Mouse (Mus musculus): Measurements from ENCODE around the gene Tmem178b. TPM values are rescaled to one million over a fixed set of nuclear protein-coding genes. Genes with fewer than 3 reads are reported as not detected.
A peak's percentile ranks its signal among the peaks of the same experiment; 100 is the strongest.

The Tmem178b gene
- polyA plus RNA-seq, 1 experiment from 2014 or later = 7.1 TPM

GRCm38 (mm10) chr6:39872306-39872900 lies 668 bp upstream of the Tmem178b start:
- H3K4me3 ChIP-seq (ENCODE audit: low read depth, low read length) = peak overlapping the region; percentile 74
- peak; percentile 97 for DNase-seq (ENCODE audit: low spot score, missing footprints)
- H3K4me1 ChIP-seq (ENCODE audit: control insufficient read depth, insufficient read depth, low read length) = peaks cover 12% of the 10 kb centered on the region
- WGBS = under 1% methylated on average over 39 of the region's 39 CpGs
- peaks cover 2% of the 10 kb centered on the region; the same call in 1 of the 2 replicates for H3K27me3 ChIP-seq (ENCODE audit: control insufficient read depth, insufficient read depth, low read length)
- peak overlapping the region; percentile 97 for H3K4me2 ChIP-seq
- peak overlapping the region; percentile 87 for H3K9ac ChIP-seq (ENCODE audit: low read length)
- no peaks in the 10 kb centered on the region for H3K36me3 ChIP-seq (ENCODE audit: control insufficient read depth, insufficient read depth, low read length)
- no peaks in the 10 kb centered on the region for H3K9me3 ChIP-seq (ENCODE audit: control insufficient read depth, low read length)
- H3K27ac ChIP-seq (ENCODE audit: low read depth, low read length) = peak overlapping the region; percentile 63; the same call in 1 of the 2 replicates
- ATAC-seq (ENCODE audit: low FRiP score) = peak; percentile 49

- 50% methylated on average over 4 of the region's 4 CpGs for WGBS
- H3K9me3 ChIP-seq (ENCODE audit: control insufficient read depth, low read length) = no peaks in the 10 kb centered on the region
- DNase-seq (ENCODE audit: low spot score, missing footprints) (peak; percentile 85), ATAC-seq (ENCODE audit: low FRiP score) (no peak)
- H3K27ac ChIP-seq (ENCODE audit: low read depth, low read length) = no peak overlapping the region
- H3K36me3 ChIP-seq (ENCODE audit: control insufficient read depth, insufficient read depth, low read length) = no peaks in the 10 kb centered on the region
- peak overlapping the region; percentile 1; the same call in 1 of the 2 replicates for H3K4me3 ChIP-seq (ENCODE audit: low read depth, low read length)
- peak overlapping the region; percentile 97 for H3K4me2 ChIP-seq
- H3K9ac ChIP-seq (ENCODE audit: low read length) = 0 out of 2 replicates have a peak overlapping the region, but pooled peaks have one; percentile 14
- peaks cover 2% of the 10 kb centered on the region; the same call in 1 of the 2 replicates for H3K27me3 ChIP-seq (ENCODE audit: control insufficient read depth, insufficient read depth, low read length)
- peaks cover 12% of the 10 kb centered on the region for H3K4me1 ChIP-seq (ENCODE audit: control insufficient read depth, insufficient read depth, low read length)
These were observed 2.1 kb downstream of the Tmem178b start for GRCm38 (mm10) chr6:39875186-39875585.

GRCm38 (mm10) chr6:39876444-39876843 lies 3.4 kb downstream of the Tmem178b start:
- Histone ChIP-seq H3K9ac (ENCODE audit: low read length) (no peak overlapping the region), H3K4me2 (no peak overlapping the region), H3K27ac (ENCODE audit: low read depth, low read length) (no peak overlapping the region), H3K27me3 (ENCODE audit: control insufficient read depth, insufficient read depth, low read length) (peaks cover 2% of the 10 kb centered on the region; the same call in 1 of the 2 replicates), H3K9me3 (ENCODE audit: control insufficient read depth, low read length) (no peaks in the 10 kb centered on the region), H3K36me3 (ENCODE audit: control insufficient read depth, insufficient read depth, low read length) (no peaks in the 10 kb centered on the region), H3K4me1 (ENCODE audit: control insufficient read depth, insufficient read depth, low read length) (peaks cover 10% of the 10 kb centered on the region; the same call in 1 of the 2 replicates), H3K4me3 (ENCODE audit: low read depth, low read length) (no peak overlapping the region)
- WGBS = 81% methylated on average over 3 of the region's 3 CpGs
- DNase-seq (ENCODE audit: low spot score, missing footprints) = no peak
- ATAC-seq (ENCODE audit: low FRiP score) = no peak

GRCm38 (mm10) chr6:39890811-39891210 lies 17.7 kb downstream of the Tmem178b start:
- Histone ChIP-seq H3K27ac (ENCODE audit: low read depth, low read length) (no peak overlapping the region), H3K9ac (ENCODE audit: low read length) (no peak overlapping the region), H3K9me3 (ENCODE audit: control insufficient read depth, low read length) (no peaks in the 10 kb centered on the region), H3K36me3 (ENCODE audit: control insufficient read depth, insufficient read depth, low read length) (no peaks in the 10 kb centered on the region), H3K4me3 (ENCODE audit: low read depth, low read length) (no peak overlapping the region), H3K4me1 (ENCODE audit: control insufficient read depth, insufficient read depth, low read length) (peaks cover 1% of the 10 kb centered on the region; the same call in 1 of the 2 replicates), H3K27me3 (ENCODE audit: control insufficient read depth, insufficient read depth, low read length) (no peaks in the 10 kb centered on the region), H3K4me2 (no peak overlapping the region)
- DNase-seq (ENCODE audit: low spot score, missing footprints) (no peak), ATAC-seq (ENCODE audit: low FRiP score) (no peak)
- 75% methylated on average over 3 of the region's 3 CpGs for WGBS

GRCm38 (mm10) chr6:39896500-39896899 lies 23.4 kb downstream of the Tmem178b start:
- no peak for DNase-seq (ENCODE audit: low spot score, missing footprints)

GRCm38 (mm10) chr6:39899231-39899630 lies 26.2 kb downstream of the Tmem178b start:
- ATAC-seq (ENCODE audit: low FRiP score) (no peak), DNase-seq (ENCODE audit: low spot score, missing footprints) (no peak)
- Histone ChIP-seq H3K4me3 (ENCODE audit: low read depth, low read length) (no peak overlapping the region), H3K9me3 (ENCODE audit: control insufficient read depth, low read length) (no peaks in the 10 kb centered on the region), H3K27me3 (ENCODE audit: control insufficient read depth, insufficient read depth, low read length) (no peaks in the 10 kb centered on the region), H3K36me3 (ENCODE audit: control insufficient read depth, insufficient read depth, low read length) (no peaks in the 10 kb centered on the region), H3K4me2 (no peak overlapping the region), H3K9ac (ENCODE audit: low read length) (no peak overlapping the region), H3K4me1 (ENCODE audit: control insufficient read depth, insufficient read depth, low read length) (peaks cover 6% of the 10 kb centered on the region), H3K27ac (ENCODE audit: low read depth, low read length) (no peak overlapping the region)
- 63% methylated on average over 4 of the region's 4 CpGs for WGBS

More at GRCm38 (mm10) chr6:39896500-39896899, 23.4 kb downstream of the Tmem178b start:
- H3K9me3 ChIP-seq (ENCODE audit: control insufficient read depth, low read length) = no peaks in the 10 kb centered on the region
- no peak overlapping the region for H3K4me3 ChIP-seq (ENCODE audit: low read depth, low read length)
- no peaks in the 10 kb centered on the region for H3K27me3 ChIP-seq (ENCODE audit: control insufficient read depth, insufficient read depth, low read length)
- ATAC-seq (ENCODE audit: low FRiP score) = no peak
- 55% methylated on average over 3 of the region's 3 CpGs for WGBS
- no peaks in the 10 kb centered on the region for H3K36me3 ChIP-seq (ENCODE audit: control insufficient read depth, insufficient read depth, low read length)
- no peak overlapping the region for H3K9ac ChIP-seq (ENCODE audit: low read length)
- H3K27ac ChIP-seq (ENCODE audit: low read depth, low read length) = no peak overlapping the region
- peaks cover 6% of the 10 kb centered on the region for H3K4me1 ChIP-seq (ENCODE audit: control insufficient read depth, insufficient read depth, low read length)
- no peak overlapping the region for H3K4me2 ChIP-seq

GRCm38 (mm10) chr6:39903220-39903773 lies 30.2 kb downstream of the Tmem178b start:
- no peaks in the 10 kb centered on the region for H3K36me3 ChIP-seq (ENCODE audit: control insufficient read depth, insufficient read depth, low read length)
- no peak overlapping the region for H3K4me3 ChIP-seq (ENCODE audit: low read depth, low read length)
- H3K27me3 ChIP-seq (ENCODE audit: control insufficient read depth, insufficient read depth, low read length) = no peaks in the 10 kb centered on the region
- no peak overlapping the region for H3K4me2 ChIP-seq
- ATAC-seq (ENCODE audit: low FRiP score) = no peak
- H3K27ac ChIP-seq (ENCODE audit: low read depth, low read length) = no peak overlapping the region
- no peak for DNase-seq (ENCODE audit: low spot score, missing footprints)
- no peaks in the 10 kb centered on the region for H3K9me3 ChIP-seq (ENCODE audit: control insufficient read depth, low read length)
- H3K9ac ChIP-seq (ENCODE audit: low read length) = no peak overlapping the region
- 84% methylated on average over 6 of the region's 6 CpGs for WGBS
- no peaks in the 10 kb centered on the region for H3K4me1 ChIP-seq (ENCODE audit: control insufficient read depth, insufficient read depth, low read length)

GRCm38 (mm10) chr6:39903845-39904244 lies 30.8 kb downstream of the Tmem178b start:
- no peak overlapping the region for H3K27ac ChIP-seq (ENCODE audit: low read depth, low read length)
- H3K4me1 ChIP-seq (ENCODE audit: control insufficient read depth, insufficient read depth, low read length) = no peaks in the 10 kb centered on the region
- H3K9ac ChIP-seq (ENCODE audit: low read length) = no peak overlapping the region
- H3K36me3 ChIP-seq (ENCODE audit: control insufficient read depth, insufficient read depth, low read length) = no peaks in the 10 kb centered on the region
- 74% methylated on average over 11 of the region's 11 CpGs for WGBS
- H3K9me3 ChIP-seq (ENCODE audit: control insufficient read depth, low read length) = no peaks in the 10 kb centered on the region
- H3K4me3 ChIP-seq (ENCODE audit: low read depth, low read length) = no peak overlapping the region
- DNase-seq (ENCODE audit: low spot score, missing footprints) = no peak
- no peaks in the 10 kb centered on the region for H3K27me3 ChIP-seq (ENCODE audit: control insufficient read depth, insufficient read depth, low read length)
- no peak overlapping the region for H3K4me2 ChIP-seq
- no peak for ATAC-seq (ENCODE audit: low FRiP score)

- H3K4me2 ChIP-seq = no peak overlapping the region
- H3K9me3 ChIP-seq (ENCODE audit: control insufficient read depth, low read length) = no peaks in the 10 kb centered on the region
- no peaks in the 10 kb centered on the region for H3K36me3 ChIP-seq (ENCODE audit: control insufficient read depth, insufficient read depth, low read length)
- no peak for DNase-seq (ENCODE audit: low spot score, missing footprints)
- no peaks in the 10 kb centered on the region for H3K27me3 ChIP-seq (ENCODE audit: control insufficient read depth, insufficient read depth, low read length)
- H3K4me3 ChIP-seq (ENCODE audit: low read depth, low read length) = no peak overlapping the region
- H3K9ac ChIP-seq (ENCODE audit: low read length) = no peak overlapping the region
- H3K4me1 ChIP-seq (ENCODE audit: control insufficient read depth, insufficient read depth, low read length) = peaks cover 9% of the 10 kb centered on the region; the same call in 1 of the 2 replicates
- 60% methylated on average over 8 of the region's 8 CpGs for WGBS
- H3K27ac ChIP-seq (ENCODE audit: low read depth, low read length) = no peak overlapping the region
- ATAC-seq (ENCODE audit: low FRiP score) = no peak
These were observed 41.9 kb downstream of the Tmem178b start for GRCm38 (mm10) chr6:39914956-39915355.
